Mouse (Mus musculus) thymus, adult 2 months (tissue): ENCODE results near the gene Ephb1. TPM values are rescaled to one million over a fixed set of nuclear protein-coding genes. Genes with fewer than 3 reads are reported as not detected.

ENCODE experiments used
- DNase-seq: peaks from one replicate; pipeline ENCODE4 v3.0.0; 2021
- H3K27ac ChIP-seq: fragments of 200-500 bp; 2 replicates; pipeline ENCODE4 v1.5.1; 2012; ENCODE audit warnings: low read length, control low read depth; ENCODE audit not compliant: control insufficient read depth, insufficient read depth
- H3K27me3 ChIP-seq: fragments of 200-500 bp; 2 replicates; pipeline ENCODE4 v1.6.1; 2012; ENCODE audit warnings: mild to moderate bottlenecking, low read length, moderate library complexity, mixed read lengths; ENCODE audit not compliant: control insufficient read depth, insufficient read depth
- H3K36me3 ChIP-seq: fragments of 200-500 bp; 2 replicates; pipeline ENCODE4 v1.6.1; 2012; ENCODE audit warnings: mild to moderate bottlenecking, low read length, moderate library complexity; ENCODE audit not compliant: control insufficient read depth, insufficient read depth
- H3K4me1 ChIP-seq: fragments of 200-500 bp; replicated peaks from 2 replicates; pipeline ENCODE4 v1.6.1; 2012; ENCODE audit warnings: low read length; ENCODE audit not compliant: control insufficient read depth, insufficient read depth
- H3K4me3 ChIP-seq: fragments of 200-500 bp; 2 replicates; pipeline ENCODE4 v1.5.1; 2012; ENCODE audit warnings: mild to moderate bottlenecking, low read length, control low read depth, moderate library complexity; ENCODE audit not compliant: control insufficient read depth, insufficient read depth
- CTCF ChIP-seq: fragments of 200-500 bp; IDR thresholded peaks from 2 replicates; pipeline ENCODE4 v1.5.1; 2012; ENCODE audit warnings: mild to moderate bottlenecking, control low read depth, low read length, moderate library complexity, borderline replicate concordance; ENCODE audit not compliant: control insufficient read depth, poor library complexity, insufficient read depth; ENCODE audit errors: extremely low read depth
- POLR2A ChIP-seq: fragments of 200-500 bp; IDR thresholded peaks from 2 replicates; pipeline ENCODE4 v1.6.1; 2012; ENCODE audit warnings: mild to moderate bottlenecking, low read length, control low read depth, moderate library complexity; ENCODE audit not compliant: control insufficient read depth, poor library complexity, insufficient read depth; ENCODE audit errors: extremely low read depth
- WGBS: fragments of 180-500 bp; shearing (Covaris S2); methylation state at CpG from one replicate; pipeline ENCODE4 v1.1.7; 2018; 5-methylcytosine and 5-hydroxymethylcytosine counted together
- polyA plus RNA-seq: library from polyadenylated mRNA; depleted of rRNA; stranded (reverse); fragments of >200 nt; gene quantifications from 2 replicates; pipeline ENCODE4 v1.2.3, GENCODE M21; 2012

Ephb1 gene
- polyA plus RNA-seq, 1 experiment: 0.43 TPM

DNA sequence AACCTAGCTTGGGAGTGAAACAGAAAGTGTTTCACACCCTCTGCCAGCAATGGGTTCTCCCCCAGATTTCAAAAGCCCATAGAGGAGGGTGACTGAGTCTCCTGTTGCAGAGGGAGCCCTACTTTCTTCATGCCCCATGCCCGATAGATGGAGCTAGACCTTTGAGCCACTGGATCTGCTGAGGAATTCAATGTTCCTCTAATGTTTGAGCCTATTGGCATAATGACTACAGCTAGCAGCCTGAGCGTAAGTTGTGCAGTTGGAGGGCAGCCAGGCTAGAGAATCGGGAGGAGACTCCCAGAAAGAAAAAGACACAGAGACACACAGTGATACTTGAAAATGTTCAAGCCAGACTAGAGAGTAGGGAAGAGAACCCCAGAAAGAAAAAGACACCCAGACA, 246.5 kb downstream of the Ephb1 start:
- TF ChIP-seq POLR2A (no peak), CTCF (no peak)
- no peak for DNase-seq
- no peak overlapping the region for H3K27ac ChIP-seq
- H3K4me3 ChIP-seq: no peak overlapping the region
- no peaks in the 10 kb centered on the region for H3K36me3 ChIP-seq
- no peaks in the 10 kb centered on the region for H3K27me3 ChIP-seq
- WGBS: 86% methylated on average over 3 of the region's 3 CpGs
- H3K4me1 ChIP-seq: no peaks in the 10 kb centered on the region

GRCm38 (mm10) chr9:102107213-102107612, 247.3 kb downstream of the Ephb1 start:
- Histone ChIP-seq H3K36me3 (no peaks in the 10 kb centered on the region), H3K4me3 (no peak overlapping the region), H3K27ac (no peak overlapping the region), H3K4me1 (no peaks in the 10 kb centered on the region), H3K27me3 (no peaks in the 10 kb centered on the region)
- DNase-seq: no peak
- WGBS: 80% methylated on average over 2 of the region's 2 CpGs
- TF ChIP-seq CTCF: no peak
- no peak for TF ChIP-seq POLR2A

- no peak for TF ChIP-seq CTCF
- TF ChIP-seq POLR2A: no peak
- H3K27me3 ChIP-seq: no peaks in the 10 kb centered on the region
- 60% methylated on average over 7 of the region's 7 CpGs for WGBS
- no peak overlapping the region for H3K27ac ChIP-seq
- H3K36me3 ChIP-seq: no peaks in the 10 kb centered on the region
- H3K4me3 ChIP-seq: no peak overlapping the region
- DNase-seq: no peak
- H3K4me1 ChIP-seq: no peaks in the 10 kb centered on the region
These were observed 257.7 kb downstream of the Ephb1 start for GRCm38 (mm10) chr9:102096825-102097224.

GRCm38 (mm10) chr9:102088598-102088997, 265.9 kb downstream of the Ephb1 start:
- Histone ChIP-seq H3K36me3 (no peaks in the 10 kb centered on the region), H3K4me3 (no peak overlapping the region), H3K27me3 (no peaks in the 10 kb centered on the region), H3K4me1 (no peaks in the 10 kb centered on the region), H3K27ac (no peak overlapping the region)
- TF ChIP-seq CTCF: no peak
- DNase-seq: no peak
- 88% methylated on average over 5 of the region's 5 CpGs for WGBS

GRCm38 (mm10) chr9:102086053-102086706, 268.3 kb downstream of the Ephb1 start:
- Histone ChIP-seq H3K36me3 (no peaks in the 10 kb centered on the region), H3K4me1 (no peaks in the 10 kb centered on the region), H3K27me3 (no peaks in the 10 kb centered on the region), H3K27ac (no peak overlapping the region), H3K4me3 (no peak overlapping the region)
- DNase-seq: no peak
- 43% methylated on average over 24 of the region's 24 CpGs for WGBS
- TF ChIP-seq CTCF: no peak
- TF ChIP-seq POLR2A: no peak

DNA sequence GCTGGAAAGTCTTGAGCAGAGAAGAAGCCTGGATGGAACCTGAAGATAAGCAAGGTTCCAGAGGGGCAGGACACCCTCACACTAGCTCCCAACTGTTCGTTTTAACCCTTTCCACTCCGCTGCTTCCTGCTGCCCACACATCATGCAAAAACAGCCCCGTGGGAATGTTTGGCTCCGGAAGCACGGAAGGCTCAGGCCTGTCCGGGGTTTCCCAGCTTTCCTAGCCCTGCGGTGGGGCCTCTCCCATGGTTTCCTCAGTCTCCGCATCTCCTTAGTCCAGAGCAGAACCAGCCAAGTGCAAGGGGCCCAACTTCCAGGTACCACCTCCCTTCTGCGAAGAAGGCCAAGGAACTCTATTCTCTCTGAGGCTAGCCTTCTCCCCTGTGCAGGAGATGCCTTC, 269.0 kb downstream of the Ephb1 start:
- TF ChIP-seq POLR2A (no peak), CTCF (no peak)
- Histone ChIP-seq H3K4me3 (no peak overlapping the region), H3K4me1 (no peaks in the 10 kb centered on the region), H3K27me3 (no peaks in the 10 kb centered on the region), H3K27ac (no peak overlapping the region), H3K36me3 (no peaks in the 10 kb centered on the region)
- DNase-seq: no peak
- 94% methylated on average over 9 of the region's 9 CpGs for WGBS

DNA sequence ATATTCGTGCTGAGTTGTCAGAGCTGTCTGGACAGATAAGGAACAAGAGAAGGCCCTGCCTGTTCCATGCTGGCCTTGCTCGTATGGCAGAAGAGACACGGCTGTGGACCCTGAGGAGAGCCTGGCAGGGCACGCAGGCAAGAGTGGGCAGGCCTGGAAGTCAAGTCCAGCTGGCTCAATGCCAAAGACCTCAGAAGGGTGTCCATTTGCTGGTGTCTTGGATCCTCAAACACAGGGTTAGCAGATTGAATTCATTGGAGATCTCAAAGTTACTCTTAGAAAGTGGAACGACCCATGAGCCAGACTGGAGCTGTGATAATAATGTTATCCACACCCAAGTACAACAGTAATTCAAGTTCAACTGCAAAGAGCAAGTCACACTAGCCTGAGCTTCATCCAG, 273.6 kb downstream of the Ephb1 start:
- WGBS: 84% methylated on average over 5 of the region's 5 CpGs
- DNase-seq: no peak
- Histone ChIP-seq H3K27ac (no peak overlapping the region), H3K36me3 (no peaks in the 10 kb centered on the region), H3K4me1 (no peaks in the 10 kb centered on the region), H3K27me3 (no peaks in the 10 kb centered on the region), H3K4me3 (no peak overlapping the region)
- TF ChIP-seq POLR2A: no peak
- no peak for TF ChIP-seq CTCF
